Mouse (Mus musculus) adrenal gland, postnatal 4 days (tissue): ENCODE results near the gene Sept10. TPM values are rescaled to one million over a fixed set of nuclear protein-coding genes. Genes with fewer than 3 reads are reported as not detected.
A peak's percentile ranks its signal among the peaks of the same experiment; 100 is the strongest.

ENCODE experiments used
- DNase-seq, 2 experiments: peaks; one replicate each; pipeline ENCODE4 v3.0.0; 2021 to 2022; ENCODE audit warnings: low spot score in 2 of 2, mixed read lengths in 2 of 2
- total RNA-seq, 2 experiments: library from RNA; stranded (reverse); gene quantifications; 2 replicates each; pipeline ENCODE4 v1.2.3; 2021

The Sept10 gene
- total RNA-seq, 2 experiments from 2014 or later, result 63.2 to 64.6 TPM

DNA sequence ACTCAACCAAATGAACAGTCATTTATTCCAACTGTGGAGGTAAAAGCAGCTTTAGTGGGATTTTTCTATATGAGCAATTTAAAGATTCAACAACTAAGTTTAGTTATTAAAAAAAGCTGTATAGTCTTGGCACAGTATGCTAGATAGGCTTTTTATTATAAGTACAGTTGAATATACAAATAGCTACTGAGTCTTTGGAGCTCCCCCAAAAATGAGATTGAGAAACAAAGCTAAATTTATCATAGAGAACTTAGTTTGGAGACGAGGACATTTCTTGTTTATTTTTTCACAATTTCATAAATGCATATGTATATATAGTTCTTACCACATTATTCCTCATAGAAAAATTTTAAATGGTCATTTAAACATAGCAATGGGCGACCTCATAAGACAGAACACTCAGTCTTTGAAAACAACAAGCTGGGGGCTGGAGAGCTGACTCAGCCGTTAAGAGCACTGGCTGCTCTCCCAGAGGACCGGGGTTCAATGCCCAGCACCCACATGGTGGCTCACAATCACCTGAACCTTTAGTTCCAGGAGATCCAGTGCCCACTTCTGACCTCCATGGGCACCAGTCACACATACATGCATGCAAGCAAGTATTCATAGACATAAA lies 7.7 kb upstream of the Sept10 start:
- no peak for DNase-seq

DNA sequence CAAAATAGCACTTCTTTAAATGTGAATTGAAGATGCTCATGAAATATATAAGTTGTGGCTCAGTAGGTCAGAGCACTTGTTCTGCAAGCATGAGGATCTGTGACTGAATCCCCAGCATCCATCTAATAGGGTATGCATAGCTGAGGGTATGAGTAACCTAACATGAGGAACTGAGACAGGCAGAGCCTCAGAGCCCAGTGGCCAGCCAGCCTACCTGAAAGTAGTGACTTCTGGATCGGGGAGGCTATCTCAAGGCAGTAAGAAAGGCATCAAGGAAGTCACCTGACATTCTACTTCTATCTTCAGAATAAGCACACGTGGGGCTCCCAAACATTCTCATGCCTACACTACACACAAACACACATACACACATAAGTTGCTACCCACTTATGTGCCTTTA lies 3.5 kb upstream of the Sept10 start:
- no peak for DNase-seq

DNA sequence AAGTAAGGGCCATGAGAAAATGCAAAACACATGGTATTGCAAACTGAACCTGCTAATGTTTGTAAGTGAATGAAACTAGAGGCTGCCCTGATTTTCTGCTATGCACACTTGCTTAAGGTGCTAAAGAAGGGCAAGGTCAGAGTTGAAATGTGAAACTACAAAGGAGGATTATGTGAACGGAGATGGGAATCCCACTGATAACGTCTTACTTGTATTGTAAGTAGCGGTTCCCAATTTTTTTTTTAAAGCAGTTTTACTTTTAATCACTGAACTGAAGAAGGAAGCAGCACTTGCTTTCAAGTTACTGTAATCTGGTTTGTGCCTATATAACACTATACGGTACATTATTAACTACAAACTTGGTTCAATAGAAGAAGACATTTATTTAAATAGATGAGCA lies 2.2 kb upstream of the Sept10 start:
- no peak for DNase-seq

DNA sequence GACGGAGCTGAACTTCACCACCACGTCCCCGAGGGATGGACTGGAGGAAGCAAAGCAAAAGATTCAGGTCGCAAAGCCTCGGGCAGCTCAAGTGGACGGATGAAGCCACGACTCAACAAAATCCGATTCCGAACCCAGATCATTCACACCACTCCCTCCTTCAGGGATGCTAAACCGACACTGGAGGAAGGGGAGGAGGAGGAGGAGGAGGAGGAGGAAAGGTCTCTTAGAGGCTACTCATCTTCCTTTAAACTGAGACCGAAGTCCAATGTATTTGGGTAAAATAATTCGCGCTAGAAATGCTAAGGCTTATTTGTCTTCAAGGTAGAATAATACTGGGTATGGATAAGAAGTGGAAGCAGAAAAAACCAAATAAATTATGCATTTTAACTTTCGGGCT lies 1.7 kb upstream of the Sept10 start:
- DNase-seq, result no peak

DNA sequence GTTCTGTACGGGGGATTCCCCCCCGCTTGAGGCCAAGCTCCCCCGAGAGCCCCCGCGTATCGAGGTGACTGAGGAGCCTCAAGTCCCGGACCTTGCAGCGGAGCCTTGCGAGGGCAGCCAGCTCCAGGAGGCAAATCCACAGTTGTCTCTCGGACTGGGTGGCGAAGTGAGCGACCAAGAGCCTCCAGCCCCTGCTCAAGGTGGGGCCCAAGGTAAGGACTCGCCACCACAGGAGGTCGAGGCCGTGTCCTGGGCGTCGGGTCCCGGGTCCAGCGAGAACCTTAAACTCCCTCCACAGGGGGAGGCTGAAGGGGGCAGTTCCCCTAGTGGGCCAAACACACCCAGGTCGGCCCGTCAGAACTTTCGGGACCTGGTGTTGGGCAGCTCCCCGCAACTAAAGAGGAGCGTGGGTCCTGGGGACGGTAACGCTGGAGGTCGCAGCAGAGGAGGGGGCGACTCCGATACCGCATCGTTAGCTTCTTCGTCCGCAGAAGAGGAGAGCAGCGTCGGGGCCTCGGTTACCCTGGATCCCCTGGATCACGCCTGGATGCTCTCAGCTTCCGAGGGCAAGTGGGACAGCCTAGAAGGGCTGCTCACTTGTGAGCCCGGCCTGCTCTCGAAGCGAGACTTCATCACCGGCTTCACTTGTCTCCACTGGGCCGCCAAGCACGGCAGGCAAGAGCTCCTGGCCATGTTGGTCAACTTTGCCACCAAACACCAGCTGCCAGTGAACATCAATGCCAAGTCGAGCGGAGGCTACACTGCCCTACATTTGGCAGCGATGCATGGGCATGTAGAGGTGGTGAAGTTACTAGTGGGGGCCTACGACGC lies 839 bp upstream of the Sept10 start:
- peak in 1 of 2 experiments; percentile 10 for DNase-seq

- no peak for DNase-seq
These were observed 699 bp downstream of the Sept10 start for GRCm38 (mm10) chr10:59220824-59221472.

GRCm38 (mm10) chr10:59200011-59200410 lies 21.6 kb downstream of the Sept10 start:
- DNase-seq, result no peak

DNA sequence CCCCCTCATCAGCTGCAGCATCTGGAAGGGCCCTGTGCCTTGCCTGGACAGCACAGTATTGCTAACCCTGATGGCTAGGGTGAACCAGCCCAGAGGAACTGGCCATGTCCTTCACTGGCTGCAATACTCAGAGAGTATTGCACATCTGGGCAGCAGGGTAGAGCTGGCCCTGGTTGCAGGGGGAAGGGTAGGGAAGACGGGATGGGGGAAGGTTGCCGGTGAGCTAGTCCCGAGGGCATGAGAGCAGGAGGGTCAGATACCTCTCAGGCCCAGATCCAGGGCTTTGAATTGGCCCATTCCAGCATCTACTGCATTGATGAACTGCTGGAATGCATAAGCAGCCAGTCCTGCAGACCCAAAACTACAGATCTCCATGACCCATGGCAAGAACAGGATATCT lies 24.9 kb downstream of the Sept10 start:
- no peak for DNase-seq

DNA sequence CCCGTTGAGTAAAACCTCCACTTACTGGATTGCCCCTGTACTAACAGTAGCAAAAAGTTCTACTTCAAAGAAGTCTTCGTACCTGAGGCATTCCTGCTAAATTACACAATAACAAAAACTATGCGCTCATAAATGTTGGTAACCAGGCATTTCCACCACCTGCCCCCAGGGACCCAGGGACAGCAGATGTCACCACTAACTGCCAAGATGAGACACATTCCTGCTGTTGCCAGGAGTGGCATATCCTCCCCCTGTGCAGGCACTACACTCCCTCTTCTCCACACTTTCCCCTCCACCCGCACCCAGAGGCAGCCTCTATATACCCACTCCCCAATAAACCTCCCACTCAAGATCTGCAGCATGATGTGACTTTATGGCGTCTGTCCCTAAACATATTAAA lies 26.8 kb downstream of the Sept10 start:
- DNase-seq, result no peak

GRCm38 (mm10) chr10:59182306-59182705 lies 39.3 kb downstream of the Sept10 start:
- no peak for DNase-seq

- no peak for DNase-seq
These were observed 42.0 kb downstream of the Sept10 start for GRCm38 (mm10) chr10:59179620-59180019.

GRCm38 (mm10) chr10:59172539-59172938 lies 49.1 kb downstream of the Sept10 start:
- no peak for DNase-seq

DNA sequence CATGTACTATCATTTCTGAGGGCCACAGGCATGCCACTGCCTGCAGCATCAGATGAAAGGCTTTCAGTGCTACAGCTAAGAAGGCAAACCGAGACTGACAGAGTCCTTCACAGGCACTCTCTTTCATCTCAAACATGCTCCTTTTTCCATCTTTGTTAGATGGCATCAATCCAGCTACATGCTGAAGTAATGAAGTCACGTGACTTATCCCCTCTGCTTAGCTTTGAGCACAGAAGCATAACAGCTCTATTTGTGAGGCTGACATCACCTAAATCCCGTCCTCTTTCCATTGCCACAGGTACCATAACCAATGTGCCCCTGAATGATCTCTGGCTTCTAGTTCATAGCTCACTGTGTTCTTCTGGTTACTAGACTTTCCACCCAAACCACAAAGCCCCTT lies 50.6 kb downstream of the Sept10 start:
- no peak for DNase-seq

DNA sequence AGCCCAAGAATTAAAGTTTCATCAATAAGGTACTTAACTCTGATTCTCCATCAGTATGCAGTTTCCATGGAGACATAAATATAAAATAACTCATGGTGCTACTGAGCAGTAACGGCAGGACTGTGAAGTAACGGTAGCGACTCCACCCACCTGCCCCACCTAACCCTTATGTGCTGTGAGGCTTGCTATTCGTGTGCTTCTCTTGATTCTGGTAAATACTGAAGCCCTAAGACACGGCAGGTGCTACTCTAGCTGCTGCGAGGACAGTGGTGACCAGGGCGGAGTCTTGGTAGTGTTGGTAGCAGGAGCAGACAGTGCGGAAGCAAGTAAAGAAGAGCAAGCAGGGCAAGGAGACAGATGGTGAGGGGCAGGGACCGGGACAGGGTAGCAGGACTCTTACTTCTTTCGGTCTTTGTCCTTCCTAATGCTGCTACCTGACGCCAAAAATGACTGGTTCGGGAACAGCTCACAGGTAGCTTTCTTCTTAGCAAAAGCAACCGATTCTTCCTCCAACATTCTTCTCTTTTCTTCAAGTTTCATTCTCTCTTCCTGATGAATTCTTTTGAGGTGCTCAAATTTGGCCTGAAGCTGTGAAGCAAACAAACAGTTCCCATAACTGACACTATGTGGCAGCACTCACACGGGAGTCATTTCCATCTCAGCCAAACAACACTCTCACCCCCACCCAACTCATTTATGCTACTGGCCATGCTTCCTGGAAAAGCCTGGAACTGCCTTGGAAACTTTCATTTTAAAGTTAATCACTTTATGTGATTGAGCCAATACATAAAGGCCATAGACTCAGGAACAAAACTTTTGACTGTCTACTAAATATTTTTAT lies 55.3 kb downstream of the Sept10 start:
- DNase-seq, result no peak

DNA sequence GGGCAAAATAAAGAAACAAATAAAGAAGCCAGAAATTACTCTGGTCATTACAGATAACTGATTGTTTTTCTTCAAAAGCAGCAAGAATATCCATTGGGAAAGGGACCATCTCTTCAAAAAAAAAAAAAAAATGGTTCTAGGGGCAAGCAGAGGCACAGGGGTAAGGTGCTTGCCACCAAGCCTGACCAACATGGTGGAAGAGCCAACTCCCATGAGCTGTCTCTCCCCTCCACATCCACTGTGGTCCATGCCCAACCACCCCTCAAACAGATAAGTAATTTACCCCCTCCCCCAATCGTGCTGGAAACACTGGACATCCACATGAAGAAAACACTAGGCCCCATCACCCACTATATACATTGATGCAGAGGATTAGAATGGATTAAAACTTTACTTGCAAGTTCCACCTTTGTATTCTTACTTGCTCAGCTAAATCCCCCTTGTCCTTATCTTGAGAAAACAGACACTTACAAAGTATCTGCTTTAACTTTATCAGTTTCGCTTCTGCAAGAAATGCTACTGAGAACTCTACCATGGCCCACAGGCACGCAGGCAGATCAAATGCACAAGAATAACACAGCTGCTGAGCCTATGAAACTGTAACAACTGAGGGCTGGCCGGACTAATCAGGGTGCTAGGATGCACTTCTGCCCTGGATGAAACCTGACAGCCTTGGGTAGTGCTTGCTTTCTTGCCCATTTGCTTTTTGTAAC lies 59.3 kb downstream of the Sept10 start:
- no peak for DNase-seq

DNA sequence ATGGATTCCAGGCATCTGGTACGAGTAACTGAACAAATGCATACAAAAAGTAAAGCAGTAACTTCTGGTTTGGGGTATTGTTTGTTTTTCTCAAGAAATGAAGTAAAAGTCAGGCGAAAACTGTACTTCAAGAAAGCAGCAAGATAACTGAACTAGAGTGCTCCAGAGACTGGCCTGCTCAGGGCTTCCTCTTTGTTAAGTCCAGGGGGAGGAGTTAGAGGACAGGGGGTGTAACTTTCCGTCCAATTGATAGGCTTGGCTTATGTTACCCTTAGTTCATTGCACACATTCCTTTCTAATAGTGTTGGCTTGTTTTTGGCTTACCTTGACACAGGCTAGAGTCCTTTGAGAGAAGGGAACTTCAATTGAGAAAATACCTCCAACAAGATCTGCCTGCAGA lies 63.0 kb downstream of the Sept10 start:
- no peak for DNase-seq

- no peak for DNase-seq
These were observed 69.0 kb downstream of the Sept10 start for GRCm38 (mm10) chr10:59152544-59153081.

DNA sequence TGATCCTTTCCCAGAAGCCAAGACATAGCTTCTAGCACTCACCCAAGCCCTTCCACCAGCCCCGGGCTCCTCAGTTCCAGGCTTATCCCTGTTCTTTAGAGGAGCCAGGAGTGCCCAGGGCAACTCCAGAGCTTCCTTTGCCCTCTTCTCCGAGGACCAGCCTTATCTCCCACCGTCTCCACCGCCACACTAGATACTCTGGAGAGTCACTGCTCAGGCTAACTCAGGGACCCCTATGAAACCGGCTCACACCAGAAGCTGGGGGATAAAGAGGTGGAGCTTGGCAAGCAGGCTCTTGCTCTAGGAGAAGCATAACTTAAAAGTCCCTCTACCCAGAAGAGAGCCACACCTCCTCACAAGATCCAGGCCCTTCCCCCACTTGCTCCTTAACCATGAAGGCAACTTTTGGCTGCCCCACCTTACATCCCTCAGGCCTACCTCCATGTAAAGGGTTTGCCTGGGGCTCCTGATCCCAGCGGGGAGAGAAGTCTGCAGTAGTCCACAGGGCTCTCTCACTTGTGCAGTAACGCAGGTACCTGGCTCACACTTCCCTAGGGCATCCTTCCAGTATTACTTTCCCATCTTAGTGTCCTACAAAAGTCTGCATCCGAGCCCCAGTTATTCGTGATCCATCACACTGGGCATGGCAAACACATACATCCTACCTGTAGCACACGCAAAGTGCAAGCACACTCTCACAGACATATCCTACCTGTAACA lies 70.5 kb downstream of the Sept10 start:
- no peak for DNase-seq

GRCm38 (mm10) chr10:59149956-59150383 lies 71.7 kb downstream of the Sept10 start:
- DNase-seq, result no peak
